In the genomic region with DNA sequence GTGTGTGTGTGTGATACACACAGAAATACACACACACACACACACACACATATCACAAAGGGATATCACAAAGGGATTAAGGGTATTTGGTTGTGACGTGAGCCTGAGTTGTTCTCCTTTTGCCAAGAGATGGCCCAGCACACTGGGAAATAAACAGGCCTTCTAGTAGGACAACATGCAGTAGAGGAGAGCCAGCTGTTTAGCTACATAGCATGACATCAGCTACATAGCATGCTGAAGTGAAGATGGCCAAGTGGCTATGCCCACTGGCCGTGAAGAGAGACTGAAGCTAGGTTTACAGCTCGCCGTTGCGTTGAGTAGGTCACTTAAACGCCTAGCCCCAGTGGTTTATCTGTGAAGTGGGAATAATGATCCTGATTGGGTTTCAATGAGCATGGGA, we compare ENCODE assay signal across 24 mouse cellular contexts.
DNase-seq lines count a peak whose midpoint lies in the region; ATAC-seq and TF ChIP-seq lines count a peak whose summit lies in the region.
"Had no signal": no experiment of that assay in that cellular context is flagged by ENCODE, and none has a peak within 500 bp of the region (broad histone marks: within the 10 kb centered on the region; RNA-seq: fewer than 3 reads in every experiment).

No protein-coding gene starts in this region.

- no peaks in the 10 kb centered on the region; the same call in 1 of the 2 replicates for H3K4me1 ChIP-seq in heart, embryonic 12.5 days (replicated peaks)
- H3K4me1 ChIP-seq in lung, embryonic 14.5 days (ENCODE audit: insufficient read depth) = no peaks in the 10 kb centered on the region
- no peaks in the 10 kb centered on the region for H3K4me1 ChIP-seq in lung, postnatal 0 days (ENCODE audit: insufficient read depth, low read depth, low read length)
- H3K4me1 ChIP-seq: embryonic facial prominence, embryonic 12.5 days; forebrain, embryonic 15.5 days had no signal

- no peak overlapping the region for H3K4me3 ChIP-seq in heart, embryonic 12.5 days
- H3K4me3 ChIP-seq in lung, embryonic 14.5 days (ENCODE audit: low read depth, low read length) = no peak overlapping the region
- H3K4me3 ChIP-seq in lung, postnatal 0 days (ENCODE audit: low read depth, low read length) = no peak overlapping the region
- H3K4me3 ChIP-seq: embryonic facial prominence, embryonic 10.5 days; embryonic facial prominence, embryonic 12.5 days; forebrain, embryonic 13.5 days; forebrain, embryonic 15.5 days had no signal

- no peaks in the 10 kb centered on the region for H3K9me3 ChIP-seq in heart, embryonic 12.5 days (replicated peaks)
- no peaks in the 10 kb centered on the region for H3K9me3 ChIP-seq in lung, embryonic 14.5 days (ENCODE audit: low read depth, low read length)
- H3K9me3 ChIP-seq in lung, postnatal 0 days (ENCODE audit: low read length) = no peaks in the 10 kb centered on the region
- H3K9me3 ChIP-seq: embryonic facial prominence, embryonic 10.5 days; embryonic facial prominence, embryonic 12.5 days; forebrain, embryonic 13.5 days; forebrain, embryonic 15.5 days had no signal

- ATAC-seq in heart, embryonic 12.5 days (ENCODE audit: insufficient number of reproducible peaks, low FRiP score) = no peak
- ATAC-seq in lung, embryonic 14.5 days (ENCODE audit: insufficient read depth) = peak; percentile 52; the same call in 1 of the 2 replicates
- peak; percentile 61 for ATAC-seq in lung, postnatal 0 days
- ATAC-seq: activated CD4-positive, CD25-positive, alpha-beta regulatory T cell, adult 4 months; CD4-positive, CD25-positive, alpha-beta regulatory T cell, adult 4 months; forebrain, embryonic 13.5 days; forebrain, embryonic 15.5 days; Patski had no signal

- DNase-seq in heart, adult 11 months = peak; percentile 73
- DNase-seq in lung, embryonic 14.5 days = peak; percentile 49
- DNase-seq in lung, adult 18-20 months = no peak
- peak; percentile 24 for DNase-seq in lung, postnatal 0 days (ENCODE audit: low spot score)
- DNase-seq in lung, postnatal 25 days (ENCODE audit: low spot score) = no peak
- DNase-seq: adrenal gland, adult 8-10 months; adrenal gland, postnatal 14 days; adrenal gland, postnatal 36 days; B cell, adult 2 months; cerebellum, adult 11-12 months; cerebellum, adult 2 months; cerebellum, adult 9-10 months; cerebellum, postnatal 10 days; cerebellum, postnatal 25 days had no signal

- no peak overlapping the region for H3K9ac ChIP-seq in heart, embryonic 12.5 days
- no peak overlapping the region for H3K9ac ChIP-seq in lung, embryonic 14.5 days
- H3K9ac ChIP-seq in lung, postnatal 0 days (replicated peaks; ENCODE audit: low read depth) = no peak overlapping the region
- H3K9ac ChIP-seq: embryonic facial prominence, embryonic 12.5 days; forebrain, embryonic 13.5 days; forebrain, embryonic 15.5 days had no signal

- no peak for TF ChIP-seq CTCF in lung, embryonic 14.5 days (IDR thresholded peaks at IDR 0.05; ENCODE audit: low read depth)
- TF ChIP-seq CTCF in lung, postnatal 0 days (IDR thresholded peaks at IDR 0.05) = no peak

- H3K4me2 ChIP-seq in heart, embryonic 12.5 days = no peak overlapping the region
- no peak overlapping the region for H3K4me2 ChIP-seq in lung, embryonic 14.5 days
- H3K4me2 ChIP-seq in lung, postnatal 0 days (replicated peaks; ENCODE audit: low read depth, low read length) = no peak overlapping the region
- H3K4me2 ChIP-seq: embryonic facial prominence, embryonic 12.5 days; forebrain, embryonic 13.5 days; forebrain, embryonic 15.5 days had no signal

- H3K27ac ChIP-seq in heart, embryonic 12.5 days (ENCODE audit: poor library complexity, severe bottlenecking) = no peak overlapping the region
- no peak overlapping the region for H3K27ac ChIP-seq in lung, embryonic 14.5 days (ENCODE audit: low read depth)
- H3K27ac ChIP-seq in lung, postnatal 0 days (ENCODE audit: low read length) = no peak overlapping the region
- H3K27ac ChIP-seq: embryonic facial prominence, embryonic 10.5 days; embryonic facial prominence, embryonic 12.5 days; forebrain, embryonic 13.5 days; forebrain, embryonic 15.5 days had no signal

- TF ChIP-seq EP300 in lung, postnatal 0 days (IDR thresholded peaks at IDR 0.05) = no peak

- no peaks in the 10 kb centered on the region for H3K36me3 ChIP-seq in heart, embryonic 12.5 days
- no peaks in the 10 kb centered on the region for H3K36me3 ChIP-seq in lung, embryonic 14.5 days (ENCODE audit: insufficient read depth)
- no peaks in the 10 kb centered on the region for H3K36me3 ChIP-seq in lung, postnatal 0 days (ENCODE audit: insufficient read depth, low read length)
- H3K36me3 ChIP-seq: embryonic facial prominence, embryonic 10.5 days; forebrain, embryonic 15.5 days; G1E had no signal

- H3K27me3 ChIP-seq in heart, embryonic 12.5 days (replicated peaks) = 0 out of 2 replicates have a peak, but pooled peaks cover 5% of the 10 kb centered on the region
- no peaks in the 10 kb centered on the region for H3K27me3 ChIP-seq in lung, embryonic 14.5 days (ENCODE audit: insufficient read depth, low read length)
- no peaks in the 10 kb centered on the region for H3K27me3 ChIP-seq in lung, postnatal 0 days (replicated peaks; ENCODE audit: insufficient read depth, low read length)
- H3K27me3 ChIP-seq: CH12.LX; embryonic facial prominence, embryonic 12.5 days; forebrain, embryonic 13.5 days; forebrain, embryonic 15.5 days; Patski had no signal

- WGBS in heart, embryonic 12.5 days = 83% methylated on average over 6 of the region's 6 CpGs
- 84% methylated on average over 6 of the region's 6 CpGs for WGBS in lung, embryonic 14.5 days
- 75% methylated on average over 6 of the region's 6 CpGs for WGBS in lung, postnatal 0 days

Comparison
In these comparisons a context has a peak if more than half of its experiments do, and no peak if none do; other contexts are left out.
1. DNase-seq: peak in heart, adult 11 months (single experiment), lung, embryonic 14.5 days (single experiment) and lung, postnatal 0 days (single experiment); none in lung, adult 18-20 months (0 of 2) and lung, postnatal 25 days (single experiment).